Mouse (Mus musculus): ENCODE measurements around the gene Zbtb24.
"Not testable (repeated sequence)": the region's sequence is repeated elsewhere in the genome, so short reads cannot be mapped to it uniquely, and the experiment has no call there.

Zbtb24 gene

DNA sequence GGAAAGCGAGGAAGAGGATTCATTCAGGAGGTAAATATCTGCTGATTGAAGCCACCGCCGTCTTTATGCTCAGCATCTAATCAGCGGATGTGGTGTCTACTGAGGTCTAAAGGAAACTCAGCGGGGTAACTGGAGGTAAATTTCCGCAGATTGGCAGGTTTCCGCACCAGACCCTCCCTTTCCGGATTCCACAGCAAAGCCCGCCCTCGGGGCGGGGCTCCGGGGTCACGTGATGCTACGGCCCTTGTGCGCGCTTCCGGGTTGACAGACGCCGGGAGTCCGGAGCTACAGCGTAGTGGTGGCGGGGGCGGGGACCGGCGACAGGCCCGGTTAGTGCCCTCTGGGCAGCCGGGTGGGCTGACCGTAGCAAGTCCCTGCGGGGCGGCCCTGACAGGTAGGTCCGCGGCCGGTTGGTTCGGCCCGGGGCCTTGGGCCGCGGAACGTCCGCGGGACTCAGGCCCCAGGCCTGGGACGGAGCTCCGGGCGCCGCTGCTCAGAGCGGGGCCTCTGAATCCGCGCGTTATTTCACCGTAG is at the start of gene Zbtb24:
Gene Zbtb24, plus strand, starts transcription at position 247 of the 534 bp plus-strand sequence.
- peak; percentile 96 for DNase-seq

DNA sequence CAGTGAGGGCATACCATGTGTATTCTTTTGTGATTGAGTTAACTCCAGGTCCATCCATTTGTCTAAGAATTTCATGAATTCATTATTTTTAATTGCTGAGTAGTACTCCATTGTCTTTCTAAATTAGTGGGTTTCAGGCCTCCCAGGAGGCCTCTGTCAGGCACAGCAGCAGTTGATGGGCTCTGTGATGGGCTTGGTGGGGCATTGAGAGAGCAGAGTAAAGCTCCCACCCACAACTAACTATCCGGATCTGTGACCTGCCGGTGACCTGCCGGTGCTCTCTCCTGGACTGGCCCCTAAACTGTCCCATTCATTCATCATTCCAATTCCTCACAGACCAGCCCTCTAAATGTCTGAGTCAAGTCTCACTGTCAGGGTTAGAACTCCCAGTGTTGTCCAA is 49.1 kb upstream of the Zbtb24 start:
- no peak for DNase-seq

DNA sequence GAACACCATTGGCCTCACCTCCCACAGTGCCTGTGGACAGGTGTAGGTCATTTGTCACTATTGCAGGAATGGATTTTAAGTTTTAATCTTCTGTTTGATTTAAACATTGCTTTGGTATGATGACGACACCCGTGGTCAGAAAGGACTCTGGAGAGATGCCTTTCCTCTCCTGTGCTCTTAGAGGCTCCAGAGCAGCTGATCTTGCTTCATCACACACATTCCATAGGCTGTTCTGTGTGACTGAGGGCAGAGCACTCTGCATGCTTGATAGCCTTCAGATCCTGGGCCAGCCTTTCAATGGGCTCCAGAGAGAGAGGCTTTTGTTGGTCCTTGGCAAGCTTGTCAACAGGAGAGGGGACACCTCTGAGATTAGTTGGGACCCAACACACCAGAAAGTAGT is 46.8 kb upstream of the Zbtb24 start:
- no peak for DNase-seq

DNA sequence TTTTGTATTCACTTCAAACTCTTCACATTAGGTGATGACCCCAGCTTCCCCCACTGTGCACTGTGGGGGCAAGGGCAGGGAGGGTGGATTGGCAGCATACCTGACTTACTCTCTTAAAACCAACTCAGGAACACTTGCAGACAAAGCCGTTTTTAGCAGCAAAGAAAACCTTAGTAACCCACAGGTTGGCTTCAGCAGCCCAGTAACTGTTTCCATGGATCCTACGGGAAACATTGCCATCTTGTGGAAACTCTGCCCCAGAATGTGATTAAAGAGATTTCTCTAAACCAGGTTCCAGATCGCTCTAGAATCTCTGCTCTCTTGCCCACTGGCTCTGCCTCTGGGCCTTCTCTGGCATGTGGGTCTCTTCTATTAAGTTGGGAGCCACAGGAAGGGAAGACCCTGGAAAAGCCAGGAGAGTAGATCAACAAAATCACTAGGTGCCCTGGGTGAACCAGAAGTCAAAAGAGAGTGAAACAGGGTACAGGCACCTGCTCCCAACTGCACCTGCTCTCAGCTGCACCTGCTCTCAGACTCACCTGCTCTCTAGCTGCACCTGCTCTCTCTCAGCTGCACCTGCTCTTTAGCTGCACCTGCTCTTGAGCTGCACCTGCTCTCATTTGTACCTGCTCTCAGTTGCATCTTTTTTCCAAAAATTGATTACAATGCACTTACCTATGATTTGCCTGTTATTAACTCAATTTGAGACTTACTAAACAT is 46.1 kb upstream of the Zbtb24 start:
- DNase-seq = no peak

DNA sequence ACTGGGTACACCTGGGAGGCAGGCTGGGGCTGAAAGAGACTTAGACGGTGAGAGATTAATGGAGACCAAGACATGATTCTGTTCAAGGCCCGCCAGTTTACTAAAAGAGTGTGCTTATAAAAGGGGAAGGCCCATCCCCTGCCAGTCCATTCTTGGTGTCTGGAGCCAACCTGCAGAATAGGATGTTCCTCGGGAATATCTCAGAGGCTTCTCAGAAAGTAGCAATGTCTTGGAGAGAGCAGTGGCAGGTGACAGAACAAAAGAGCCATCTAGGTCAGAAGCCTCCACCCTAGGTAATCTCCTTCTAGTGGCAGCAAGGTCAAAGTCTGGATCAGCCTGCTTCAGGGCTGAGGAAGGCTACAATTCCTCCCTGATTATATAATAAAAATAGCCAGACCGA is 40.0 kb upstream of the Zbtb24 start:
- DNase-seq = not testable (repeated sequence)

DNA sequence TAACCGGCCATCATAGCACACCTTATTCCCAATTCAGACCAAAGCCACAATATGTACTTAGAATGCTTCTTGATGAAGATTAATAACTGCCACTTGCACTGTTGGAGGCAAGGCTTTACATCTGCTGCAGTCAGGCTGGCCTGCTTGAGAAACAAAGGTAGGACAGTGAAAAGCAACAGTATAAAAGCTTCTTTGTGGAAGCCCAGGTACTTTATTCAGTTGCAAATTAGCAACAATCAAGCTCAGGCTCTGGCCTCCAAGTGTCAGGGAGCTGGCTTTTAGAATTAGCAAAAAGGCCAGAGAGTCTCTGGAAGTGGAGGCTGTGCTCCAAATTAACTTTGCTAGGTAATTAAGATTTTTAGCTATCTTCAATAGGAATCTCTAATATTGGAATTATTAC is 39.4 kb upstream of the Zbtb24 start:
- DNase-seq = not testable (repeated sequence)

DNA sequence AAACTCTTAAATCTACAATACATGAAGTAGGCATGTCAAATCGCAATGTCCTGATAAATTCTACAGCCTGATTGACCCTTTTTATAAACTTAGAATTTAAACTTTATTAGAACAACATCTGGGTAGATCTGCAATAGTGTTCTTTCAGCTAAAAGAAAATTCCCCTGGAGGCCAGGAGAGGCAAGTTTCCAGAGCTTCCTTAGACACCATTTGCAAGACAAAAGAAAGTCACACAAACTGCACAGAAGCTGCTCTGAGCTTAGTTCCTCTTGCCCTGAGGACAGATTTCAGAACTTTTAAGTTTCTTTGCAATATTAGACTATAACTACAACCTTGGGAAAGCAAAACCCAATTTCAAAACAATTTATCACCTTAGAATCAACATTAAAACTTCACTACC is 36.7 kb upstream of the Zbtb24 start:
- DNase-seq = not testable (repeated sequence)

DNA sequence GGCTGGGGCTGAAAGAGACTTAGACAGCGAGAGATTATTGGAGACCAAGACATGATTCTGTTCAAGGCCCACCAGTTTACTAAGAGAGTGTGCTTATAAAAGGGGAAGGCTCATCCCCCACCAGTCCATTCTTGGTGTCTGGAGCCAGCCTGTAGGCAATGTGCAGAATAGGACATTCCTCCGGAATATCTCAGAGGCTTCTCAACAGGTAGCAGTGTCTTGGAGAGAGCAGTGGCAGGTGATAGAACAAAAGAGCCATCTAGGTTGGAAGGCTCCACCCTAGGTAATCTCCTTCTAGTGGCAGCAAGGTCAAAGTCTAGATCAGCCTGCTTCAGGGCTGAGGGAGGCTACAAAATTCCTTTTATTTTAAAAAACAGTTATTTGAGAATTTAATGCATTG is 34.8 kb upstream of the Zbtb24 start:
- not testable (repeated sequence) for DNase-seq

DNA sequence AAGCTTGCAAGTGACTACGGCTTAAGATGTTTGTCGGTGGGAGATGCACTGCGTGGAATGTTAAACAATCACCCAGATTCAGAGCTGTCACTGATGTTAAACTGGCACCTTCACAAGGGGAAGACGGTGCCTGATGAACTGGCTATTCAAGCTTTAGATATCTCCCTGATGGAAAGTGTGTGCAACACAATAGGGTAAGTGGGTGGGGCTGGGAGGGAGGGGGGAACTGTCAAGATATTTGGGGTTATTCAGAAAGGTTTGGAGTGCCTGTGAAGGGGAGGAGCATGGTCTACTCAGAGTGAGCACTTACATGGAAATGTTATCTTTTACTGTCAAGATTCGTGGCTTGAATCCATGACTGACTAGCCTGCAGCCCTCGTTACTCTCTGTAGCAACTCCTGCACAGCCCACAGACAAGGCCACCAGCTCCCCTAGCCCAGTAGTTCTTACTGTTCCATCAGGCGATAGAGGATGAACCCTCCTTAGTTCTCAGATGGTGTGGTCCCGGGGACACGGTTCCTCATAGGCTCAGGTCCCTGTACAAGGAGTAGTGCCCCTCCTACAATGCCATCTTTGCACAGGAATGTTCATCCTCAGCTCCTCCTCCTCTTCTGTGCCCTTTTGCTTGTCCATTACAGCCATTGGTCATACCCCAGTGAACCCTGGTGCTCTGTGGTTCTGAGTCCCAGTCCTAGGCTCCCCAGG is 29.5 kb upstream of the Zbtb24 start:
- no peak for DNase-seq

DNA sequence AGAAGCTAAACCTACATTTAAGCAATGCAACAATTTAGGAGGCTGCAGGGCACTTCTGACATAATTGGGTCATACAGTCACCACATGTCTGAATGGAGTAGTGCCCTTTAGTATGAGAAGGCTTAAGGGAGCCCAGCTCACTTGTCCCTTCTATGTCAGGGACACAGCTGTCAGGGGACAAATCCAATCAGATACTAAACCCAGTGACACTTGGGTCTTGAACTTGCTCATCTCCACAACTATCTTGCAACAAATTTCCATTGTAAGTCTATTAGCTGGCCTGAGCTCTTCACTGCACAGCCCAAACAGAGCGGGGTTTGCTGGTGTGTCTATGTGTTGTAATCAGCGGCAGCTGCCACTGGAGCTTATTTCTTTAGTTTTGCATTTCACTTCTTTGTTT is 26.5 kb upstream of the Zbtb24 start:
- DNase-seq = no peak

DNA sequence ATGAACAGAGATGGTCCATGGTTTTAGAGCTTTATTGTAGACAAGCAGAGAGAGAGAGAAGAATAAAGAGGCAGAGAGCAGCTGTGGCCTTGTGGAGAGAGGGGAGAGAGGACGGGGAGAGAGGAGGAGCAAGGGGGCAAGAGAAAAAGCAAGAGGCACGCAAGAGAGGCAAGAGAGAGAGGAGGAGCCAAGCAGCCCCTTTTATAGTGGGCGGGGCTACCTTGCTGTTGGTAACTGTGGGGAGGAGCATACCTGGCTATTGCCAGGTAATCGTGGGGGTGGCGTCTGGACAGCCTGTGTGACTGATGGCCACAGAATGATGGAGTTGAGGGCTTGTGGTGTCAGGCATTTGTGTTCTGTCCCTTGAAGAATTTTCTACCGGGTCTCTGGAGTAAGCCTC is 23.8 kb upstream of the Zbtb24 start:
- no peak for DNase-seq

DNA sequence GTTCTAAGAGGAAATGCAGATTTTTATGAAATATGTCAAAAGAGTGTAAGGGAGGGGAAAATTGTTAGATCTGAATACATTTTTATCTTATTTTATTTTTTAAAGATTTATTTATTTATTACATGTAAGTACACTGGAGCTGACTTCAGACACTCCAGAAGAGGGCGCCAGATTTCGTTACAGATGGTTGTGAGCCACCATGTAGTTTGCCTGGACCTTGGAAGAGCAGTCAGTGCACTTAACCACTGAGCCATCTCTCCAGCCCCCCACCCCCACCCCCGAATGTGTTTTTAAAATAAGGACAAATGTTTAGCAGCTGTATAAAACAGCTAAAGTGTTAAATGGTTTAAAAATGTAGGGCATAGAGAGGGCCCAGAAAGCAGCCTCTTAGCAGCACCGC is 15.6 kb upstream of the Zbtb24 start:
- DNase-seq = peak; percentile 54 to 75

DNA sequence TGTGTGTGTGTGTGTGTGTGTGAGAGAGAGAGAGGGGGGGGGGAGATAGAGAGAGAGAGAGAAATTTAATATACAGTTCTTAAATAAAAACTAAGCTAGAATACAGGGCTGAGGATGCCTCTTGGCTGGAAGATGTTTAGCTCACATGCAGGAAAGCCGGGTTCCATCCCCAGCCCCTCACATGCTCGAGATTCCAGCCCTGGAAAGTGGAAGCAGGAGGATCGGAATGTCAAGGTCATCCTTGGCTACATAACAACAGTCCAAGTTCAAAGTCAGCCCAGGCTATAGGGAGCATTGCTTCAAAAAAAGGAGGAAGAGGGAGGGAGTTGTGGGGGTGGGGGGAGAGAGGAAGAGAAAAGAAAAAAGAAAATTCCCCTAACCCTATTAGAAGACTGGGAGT is 15.0 kb upstream of the Zbtb24 start:
- no peak for DNase-seq

DNA sequence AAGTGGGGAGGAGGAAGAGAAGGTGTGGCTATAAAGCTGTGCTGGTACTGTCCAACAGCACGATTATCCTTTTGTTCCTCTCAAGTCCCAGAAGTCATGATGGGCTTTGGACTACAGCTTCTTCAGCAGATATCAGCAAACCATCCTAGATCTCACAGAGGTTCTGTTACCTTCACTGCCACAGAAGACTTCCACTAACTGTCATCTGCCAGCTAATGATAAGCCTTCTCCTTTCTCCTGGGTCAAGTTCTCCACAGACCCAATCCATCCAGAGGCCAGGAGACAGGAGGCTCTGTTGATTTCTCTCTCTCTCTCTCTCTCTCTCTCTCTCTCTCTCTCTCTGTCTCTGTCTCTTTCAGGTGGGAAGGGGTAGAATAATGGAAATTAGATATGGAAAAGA is 2.0 kb upstream of the Zbtb24 start:
- no peak for DNase-seq

DNA sequence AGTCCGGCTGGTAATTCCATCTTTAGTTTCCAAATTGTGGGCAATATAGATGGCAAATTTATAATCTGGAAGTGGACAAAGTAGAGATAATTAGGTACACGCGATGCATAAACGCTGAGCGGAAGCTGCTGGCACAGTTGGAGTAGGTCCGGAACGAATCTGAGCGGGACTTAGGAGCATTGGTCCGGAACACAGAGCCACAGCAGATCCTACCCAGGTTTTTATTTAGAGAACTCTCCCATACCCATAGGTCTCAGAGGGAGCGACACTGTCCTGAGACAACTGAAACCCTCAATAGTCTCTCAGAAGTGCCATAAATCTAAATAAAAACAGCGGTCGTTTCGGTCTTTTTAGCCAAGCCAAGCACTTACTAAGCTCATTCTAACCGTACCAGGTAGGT is 499 bp upstream of the Zbtb24 start:
- DNase-seq = peak; percentile 39 to 53

DNA sequence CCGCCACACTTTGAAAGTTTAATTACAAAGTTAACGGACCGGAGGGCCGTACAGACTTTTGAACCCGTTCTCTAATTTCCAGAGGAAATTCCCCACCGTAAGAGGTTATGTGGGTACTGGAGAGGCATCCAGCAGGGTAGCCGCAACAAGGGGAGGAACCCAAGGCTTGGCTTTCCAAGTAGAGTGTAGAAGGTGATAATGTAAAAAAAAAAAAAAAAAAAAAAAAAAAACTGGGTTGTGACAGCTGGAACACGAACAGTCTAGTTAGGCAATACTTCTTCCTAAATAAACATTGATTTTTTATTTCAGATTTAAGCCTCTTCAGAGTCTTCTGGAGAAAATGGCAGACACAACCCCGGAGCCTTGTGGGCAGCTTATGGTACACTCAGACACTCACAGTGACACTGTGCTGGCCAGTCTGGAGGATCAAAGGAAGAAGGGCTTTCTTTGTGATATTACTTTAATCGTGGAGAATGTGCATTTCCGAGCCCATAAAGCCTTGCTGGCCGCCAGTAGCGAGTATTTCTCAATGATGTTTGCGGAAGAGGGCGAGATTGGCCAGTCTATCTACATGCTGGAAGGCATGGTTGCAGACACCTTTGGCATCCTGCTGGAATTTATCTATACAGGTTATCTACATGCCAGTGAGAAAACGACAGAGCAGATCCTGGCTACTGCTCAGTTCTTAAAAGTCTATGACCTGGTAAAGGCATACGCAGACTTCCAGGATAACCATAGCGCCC is 768 bp downstream of the Zbtb24 start:
- no peak for DNase-seq

DNA sequence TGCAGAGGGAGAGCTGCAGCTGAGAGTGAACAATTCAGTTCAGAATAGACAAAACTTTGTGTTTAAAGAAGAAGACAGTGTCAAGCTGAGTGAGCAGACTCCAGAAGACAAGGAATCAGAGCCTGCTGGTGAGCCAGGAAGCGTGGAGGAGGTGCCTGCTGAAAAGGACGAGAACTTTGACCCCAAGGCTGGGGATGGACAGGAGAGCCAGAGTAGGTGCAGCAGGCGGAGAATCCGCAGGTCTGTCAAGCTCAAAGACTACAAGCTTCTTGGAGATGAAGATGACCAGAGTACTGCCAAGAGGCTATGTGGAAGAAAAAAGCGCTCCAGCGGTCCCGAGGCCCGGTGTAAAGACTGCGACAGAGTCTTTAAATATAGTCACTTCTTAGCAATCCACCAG is 1.5 kb downstream of the Zbtb24 start:
- peak; percentile 70 to 73 for DNase-seq

DNA sequence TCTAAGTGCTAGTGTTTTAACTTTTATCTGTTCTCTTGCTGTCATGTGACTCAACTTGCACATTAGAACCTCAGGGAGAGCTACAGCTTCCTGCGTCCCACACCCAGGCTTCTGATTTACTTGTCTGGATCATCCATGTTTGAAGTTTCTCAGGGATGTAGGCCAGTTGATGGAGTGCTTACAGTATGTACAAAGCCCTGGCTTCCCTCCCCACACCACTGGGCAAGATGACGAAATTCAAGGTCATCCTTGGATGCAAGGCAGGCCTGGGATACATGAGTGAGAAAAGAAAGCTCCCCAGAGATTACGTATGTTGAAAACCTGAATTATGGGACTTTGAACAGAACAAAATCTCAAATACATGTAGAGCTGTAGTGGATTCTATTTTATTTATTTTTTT is 2.6 kb downstream of the Zbtb24 start:
- no peak for DNase-seq

DNA sequence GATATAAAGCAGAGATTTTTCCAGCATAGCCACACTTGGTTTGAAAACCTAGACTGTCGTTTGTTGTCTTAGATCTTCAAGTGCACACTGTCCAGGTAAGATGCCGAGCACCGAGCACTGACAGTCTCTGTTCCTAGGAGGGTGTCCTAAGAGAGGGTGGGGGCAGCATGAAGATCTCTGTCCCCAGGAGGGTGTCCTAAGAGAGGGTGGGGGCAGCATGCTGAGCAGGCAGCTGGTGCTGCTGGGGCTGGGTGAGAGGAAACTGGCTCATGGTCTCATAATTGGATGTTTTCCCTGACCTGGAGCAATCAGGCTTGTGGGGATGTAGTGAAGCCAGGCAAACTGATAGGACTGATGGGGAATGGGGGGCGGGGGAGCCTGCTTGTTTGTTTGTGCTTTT is 9.8 kb downstream of the Zbtb24 start:
- no peak for DNase-seq

DNA sequence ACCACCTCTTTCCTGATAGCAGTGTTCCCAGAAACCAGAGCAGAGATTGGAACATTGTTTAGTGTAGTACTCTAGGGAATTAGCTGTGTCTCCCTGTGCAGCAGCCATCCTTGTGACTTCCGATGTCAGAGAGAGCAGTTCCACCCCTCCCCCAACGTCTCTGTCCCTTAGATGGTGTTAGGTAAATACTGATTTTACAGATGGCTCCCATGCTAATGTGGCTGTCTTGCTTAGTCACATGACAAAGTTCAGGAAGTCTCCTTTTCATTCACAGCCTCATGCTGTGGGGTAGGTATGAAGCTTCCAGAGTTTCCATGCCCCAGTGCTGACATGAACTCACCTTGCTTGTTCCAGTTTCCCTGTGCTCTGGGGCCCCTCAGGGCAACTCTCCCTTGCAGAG is 10.3 kb downstream of the Zbtb24 start:
- DNase-seq = no peak

DNA sequence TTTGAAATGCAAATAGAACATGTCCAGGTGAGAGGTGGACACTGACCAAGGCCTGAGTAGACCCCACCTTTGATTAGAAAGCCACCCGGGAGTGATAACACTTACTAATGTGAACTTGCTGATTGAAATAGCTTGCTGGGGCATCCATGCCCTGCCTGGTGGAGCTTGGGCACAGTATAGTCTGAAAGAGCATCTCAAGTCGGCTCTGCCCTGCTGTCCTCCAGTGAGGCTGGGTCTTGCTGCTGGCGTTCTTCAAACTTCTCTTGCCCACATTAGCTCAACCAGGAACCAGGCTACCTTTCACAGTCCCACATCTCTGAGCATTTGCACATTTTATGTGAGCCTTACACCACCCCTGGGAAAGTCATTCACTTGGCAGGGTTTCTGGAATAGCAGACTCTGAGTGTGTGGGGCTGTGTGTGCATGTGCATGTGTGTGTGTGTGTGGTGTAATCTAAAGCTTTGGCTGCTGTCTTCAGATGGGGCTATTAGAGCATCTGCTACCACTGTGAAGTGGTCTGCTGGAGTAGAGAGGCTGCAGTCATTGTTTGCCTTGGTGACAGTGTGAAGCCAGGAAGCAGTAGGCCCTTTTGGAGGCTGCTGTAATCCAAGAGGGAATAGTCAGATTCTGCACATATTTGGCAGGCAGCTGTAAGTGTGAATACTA is 11.0 kb downstream of the Zbtb24 start:
- no peak for DNase-seq

DNA sequence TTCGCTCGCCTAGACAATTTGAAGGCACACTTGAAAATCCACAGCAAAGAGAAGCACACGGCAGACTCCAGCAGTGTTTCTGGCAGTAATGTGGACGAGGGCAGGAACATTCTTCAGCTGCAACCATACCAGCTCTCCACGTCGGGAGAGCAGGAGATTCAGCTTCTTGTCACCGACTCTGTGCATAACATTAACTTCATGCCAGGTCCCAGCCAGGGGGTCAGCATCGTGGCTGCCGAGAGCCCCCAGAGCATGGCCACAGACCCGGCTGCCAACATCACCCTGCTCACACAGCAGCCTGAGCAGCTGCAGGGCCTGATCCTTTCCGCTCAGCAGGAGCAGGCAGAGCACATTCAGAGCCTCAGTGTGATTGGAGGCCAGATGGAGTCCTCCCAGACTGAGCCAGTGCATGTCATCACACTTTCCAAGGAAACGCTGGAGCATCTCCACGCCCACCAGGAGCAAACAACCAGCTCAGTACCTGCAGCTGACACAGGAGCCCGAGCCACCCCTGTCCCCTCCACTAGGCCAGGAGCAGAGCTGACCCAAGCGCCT is 14.3 kb downstream of the Zbtb24 start:
- no peak for DNase-seq

DNA sequence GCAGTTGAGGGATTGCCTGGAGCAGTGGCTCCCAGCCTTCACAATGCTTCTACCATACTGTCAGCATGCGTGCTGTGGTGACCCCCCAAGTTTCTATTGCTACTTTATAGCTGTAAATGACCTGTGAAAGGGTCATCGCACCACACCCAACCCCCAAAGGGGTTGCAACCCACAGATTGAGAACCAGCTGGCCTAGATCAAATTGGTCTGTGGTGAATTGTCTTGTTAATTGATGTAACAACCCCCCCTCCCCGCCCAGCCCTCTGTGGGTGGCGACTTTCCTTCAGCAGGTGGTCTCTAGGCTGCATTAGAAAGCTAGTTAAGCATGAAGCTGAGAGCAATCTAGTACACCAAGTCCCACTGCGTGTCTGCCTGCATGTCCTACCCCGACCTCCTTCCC is 17.1 kb downstream of the Zbtb24 start:
- no peak for DNase-seq
